Mouse (Mus musculus): Measurements from ENCODE around the gene Cldn8.

DNA sequence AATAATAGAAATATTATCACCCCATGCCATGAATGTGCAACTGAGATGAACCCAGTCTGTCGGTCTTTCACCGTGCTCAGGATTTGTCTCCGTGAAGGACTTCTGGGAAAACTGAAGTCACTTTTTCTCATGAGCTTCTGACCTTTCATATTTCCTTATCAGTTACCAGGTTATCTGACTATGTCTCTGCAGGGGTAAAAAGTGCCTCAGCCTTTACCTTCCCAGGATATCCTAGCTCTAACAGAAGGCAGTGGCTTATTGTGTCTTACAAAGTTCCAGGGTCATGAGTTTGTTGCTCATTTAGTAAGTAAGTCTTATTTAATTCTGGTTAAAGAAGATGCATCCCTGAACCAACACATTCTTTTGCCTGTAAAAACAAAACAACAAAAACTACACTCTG, 6.7 kb upstream of the Cldn8 start:
- TF ChIP-seq CTCF (IDR thresholded peaks at IDR 0.05; ENCODE audit: extremely low read depth, insufficient read depth, low read length), result no peak
- no peak for TF ChIP-seq POLR2A (IDR thresholded peaks at IDR 0.05; ENCODE audit: extremely low read depth, insufficient read depth, low read length)

All from cortical plate, adult 2 months (tissue).